Mouse (Mus musculus) G1E (cell line): ENCODE results near the gene Ppif. TPM values are rescaled to one million over a fixed set of nuclear protein-coding genes. Genes with fewer than 3 reads are reported as not detected.

Experiments used
- ATAC-seq: 2 replicates; pipeline ENCODE4 v1.8.0; 2016; ENCODE audit warnings: mild to moderate bottlenecking; ENCODE audit not compliant: insufficient number of reproducible peaks, poor library complexity, low FRiP score, severe bottlenecking; ENCODE audit errors: extremely low read depth
- DNase-seq: peaks from one replicate; pipeline ENCODE4 v3.0.0; 2012; ENCODE audit warnings: low spot score
- H3K27me3 ChIP-seq: 2 replicates; pipeline ENCODE4 v1.6.1; 2012; ENCODE audit warnings: mild to moderate bottlenecking, low read length, inconsistent platforms; ENCODE audit not compliant: insufficient read depth
- H3K36me3 ChIP-seq: replicated peaks from 2 replicates; pipeline ENCODE3; 2012; ENCODE audit warnings: mild to moderate bottlenecking, inconsistent platforms
- H3K4me1 ChIP-seq: 2 replicates; pipeline ENCODE4 v1.6.1; 2012; ENCODE audit warnings: low read depth, low read length, inconsistent platforms, mixed read lengths; ENCODE audit not compliant: insufficient read depth
- H3K4me3 ChIP-seq: 2 replicates; pipeline ENCODE4 v1.5.1; 2012; ENCODE audit warnings: low read depth, mild to moderate bottlenecking, inconsistent platforms, low read length, moderate library complexity, mixed read lengths
- H3K9me3 ChIP-seq: replicated peaks from 2 replicates; pipeline ENCODE4 v1.6.1; 2012; ENCODE audit warnings: inconsistent platforms
- CTCF ChIP-seq: IDR thresholded peaks from 2 replicates; pipeline ENCODE4 v1.5.1; 2012; ENCODE audit warnings: low read depth, low read length, inconsistent platforms, mixed read lengths
- GATA1 ChIP-seq: IDR thresholded peaks from 2 replicates; pipeline ENCODE4 v1.6.1; 2012; ENCODE audit warnings: borderline replicate concordance, low read length, inconsistent platforms, mixed read lengths
- GATA2 ChIP-seq: IDR thresholded peaks from 2 replicates; pipeline ENCODE4 v1.6.1; 2012; ENCODE audit warnings: low read depth, low read length, inconsistent platforms, borderline replicate concordance
- POLR2AphosphoS5 ChIP-seq: IDR thresholded peaks from 2 replicates; pipeline ENCODE4 v1.6.1; 2012; ENCODE audit warnings: low read depth, low read length, inconsistent platforms; ENCODE audit not compliant: insufficient replicate concordance
- TAL1 ChIP-seq: conservative IDR thresholded peaks from 2 replicates; pipeline ENCODE4 v1.6.1; 2012; ENCODE audit warnings: low read depth, low read length, inconsistent platforms, mixed read lengths
- polyA plus RNA-seq: library from polyadenylated mRNA; stranded (reverse); fragments of >175 nt; gene quantifications from 2 replicates; pipeline ENCODE4 v1.2.3, GENCODE M21; 2012
- total RNA-seq, 2 experiments: library from RNA; stranded (forward) in 1 of 2; stranded (reverse) in 1 of 2; fragments of 200-1000 nt in 1 of 2; fragments of >200 nt in 1 of 2; fragmentation: Nextera tagmentation in 1 of 2; gene quantifications; 2 replicates each; pipeline ENCODE4 v1.2.3; 2014 to 2017

Ppif gene
- total RNA-seq (2014; fragmentation: Nextera tagmentation) (55.6 and 74.2 TPM in 2 replicates), total RNA-seq (2017) (13.9 and 15.0 TPM in 2 replicates), polyA plus RNA-seq (41.0 and 52.7 TPM in 2 replicates)

DNA sequence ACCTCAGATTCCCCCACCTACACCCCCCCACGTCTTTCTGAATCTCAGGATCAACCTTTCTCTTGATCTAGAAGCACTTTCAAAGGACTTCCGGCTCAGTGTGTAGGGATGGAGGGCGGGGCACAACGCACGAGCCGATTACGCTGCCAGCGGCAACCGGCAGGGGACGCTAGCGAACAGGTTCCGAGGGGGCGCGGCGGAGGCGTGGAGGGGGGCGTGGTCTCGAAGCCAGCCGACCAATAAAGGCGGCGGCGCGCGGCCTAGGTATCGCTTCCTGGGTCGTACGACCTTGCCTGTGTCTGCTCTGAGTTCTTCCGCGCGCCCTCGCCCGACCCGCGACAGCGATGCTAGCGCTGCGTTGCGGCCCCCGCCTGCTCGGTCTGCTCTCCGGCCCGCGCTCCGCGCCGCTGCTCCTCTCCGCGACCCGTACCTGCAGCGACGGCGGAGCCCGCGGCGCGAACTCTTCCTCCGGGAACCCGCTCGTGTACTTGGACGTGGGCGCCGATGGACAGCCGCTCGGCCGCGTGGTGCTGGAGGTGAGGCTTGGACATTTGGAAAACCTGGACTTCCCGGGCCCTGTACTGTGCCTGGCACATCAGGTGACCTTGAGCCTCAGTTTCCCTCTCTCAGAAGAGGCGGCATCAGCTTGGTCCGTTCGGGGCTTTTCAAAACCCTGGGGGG lies at the start of gene Ppif:
Gene Ppif, plus strand, starts transcription at position 267 of the 681 bp plus-strand sequence.
- Histone ChIP-seq H3K4me3 (peak within 1 kb of the TSS; percentile 86), H3K4me1 (peaks cover 26% of the 10 kb centered on the region), H3K9me3 (no peaks in the 10 kb centered on the region), H3K27me3 (peaks cover 4% of the 10 kb centered on the region; the same call in 1 of the 2 replicates), H3K36me3 (peaks cover 40% of the 10 kb centered on the region)
- peak; percentile 91 for DNase-seq
- peak; percentile 80 for ATAC-seq
- TF ChIP-seq POLR2AphosphoS5: no peak
- TF ChIP-seq TAL1: no peak
- no peak for TF ChIP-seq GATA1
- TF ChIP-seq GATA2: no peak
- peak; percentile 95 for TF ChIP-seq CTCF

DNA sequence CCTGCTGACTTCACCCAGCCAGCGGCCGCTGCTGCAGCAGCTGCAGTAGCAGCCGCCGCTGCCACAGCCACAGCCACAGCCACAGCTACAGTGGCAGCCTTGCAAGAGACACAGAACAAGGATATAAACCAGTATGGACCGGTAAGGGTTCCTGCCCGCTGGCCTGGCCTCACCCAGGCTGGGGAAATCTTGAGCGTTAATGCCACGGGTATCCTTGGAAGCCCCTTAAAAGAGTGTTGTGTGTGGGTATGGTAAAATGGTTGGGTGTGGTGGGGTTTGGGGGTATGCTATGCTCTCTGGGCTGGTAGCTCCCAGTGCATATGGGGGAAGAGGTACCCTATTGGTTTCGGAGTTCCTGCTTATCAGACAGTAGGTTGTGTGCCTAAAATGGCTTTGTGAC lies 48.2 kb upstream of the Ppif start:
- no peaks in the 10 kb centered on the region for H3K36me3 ChIP-seq
- ATAC-seq (no peak), DNase-seq (no peak)
- no peaks in the 10 kb centered on the region for H3K27me3 ChIP-seq
- H3K9me3 ChIP-seq: peaks cover 80% of the 10 kb centered on the region
- TF ChIP-seq CTCF (no peak), GATA2 (no peak), TAL1 (no peak), GATA1 (no peak), POLR2AphosphoS5 (no peak)
- H3K4me1 ChIP-seq: no peaks in the 10 kb centered on the region
- no peak overlapping the region for H3K4me3 ChIP-seq

DNA sequence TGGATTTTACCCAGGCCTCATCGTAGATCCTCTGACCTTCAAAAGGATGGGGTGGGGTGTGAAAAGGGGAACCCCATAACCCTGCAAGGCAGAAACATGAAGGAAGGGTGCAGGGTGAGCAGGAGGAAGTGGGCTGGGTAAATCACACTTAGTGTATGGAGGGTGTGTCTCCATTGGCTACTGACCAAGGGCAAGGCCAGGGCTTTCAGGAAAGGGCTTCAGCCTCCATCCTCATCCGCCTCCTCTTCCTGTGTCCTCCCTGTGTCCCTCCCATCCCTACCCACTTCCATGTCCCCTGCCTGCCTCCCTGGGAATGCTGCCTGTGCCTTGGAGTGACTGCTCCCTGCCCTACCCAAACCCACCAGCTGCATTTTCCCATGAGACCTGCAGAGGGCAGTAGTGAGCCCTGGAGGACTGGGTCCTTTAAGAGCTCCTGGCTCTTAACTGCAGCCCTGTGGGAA lies 47.8 kb upstream of the Ppif start:
- Histone ChIP-seq H3K27me3 (no peaks in the 10 kb centered on the region), H3K36me3 (no peaks in the 10 kb centered on the region), H3K4me1 (no peaks in the 10 kb centered on the region), H3K9me3 (peaks cover 82% of the 10 kb centered on the region), H3K4me3 (no peak overlapping the region)
- DNase-seq (no peak), ATAC-seq (no peak)
- no peak for TF ChIP-seq POLR2AphosphoS5
- TF ChIP-seq GATA2: no peak
- no peak for TF ChIP-seq GATA1
- no peak for TF ChIP-seq TAL1
- TF ChIP-seq CTCF: no peak

DNA sequence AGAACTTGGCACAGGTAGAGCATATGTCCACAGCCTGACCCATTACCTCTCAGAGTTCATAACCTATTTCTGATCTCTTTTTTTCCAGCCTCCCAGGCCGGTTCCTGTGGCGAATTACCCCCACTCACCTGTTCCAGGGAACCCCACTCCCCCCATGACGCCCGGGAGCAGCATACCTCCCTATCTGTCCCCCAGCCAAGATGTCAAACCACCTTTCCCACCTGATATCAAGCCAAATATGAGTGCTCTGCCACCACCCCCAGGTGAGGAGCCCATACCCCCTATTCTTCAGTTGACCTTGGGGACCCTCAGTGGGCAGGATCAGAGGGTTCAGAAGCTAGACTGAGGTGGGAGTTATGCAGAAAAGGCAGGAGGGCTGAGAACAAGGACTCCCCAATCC lies 42.8 kb upstream of the Ppif start:
- TF ChIP-seq POLR2AphosphoS5: no peak
- TF ChIP-seq GATA1: no peak
- no peak for TF ChIP-seq GATA2
- no peak for TF ChIP-seq CTCF
- TF ChIP-seq TAL1: no peak
- Histone ChIP-seq H3K27me3 (peaks cover 4% of the 10 kb centered on the region; the same call in 1 of the 2 replicates), H3K4me1 (no peaks in the 10 kb centered on the region), H3K9me3 (peaks cover 83% of the 10 kb centered on the region), H3K36me3 (no peaks in the 10 kb centered on the region), H3K4me3 (no peak overlapping the region)
- DNase-seq (no peak), ATAC-seq (no peak)

DNA sequence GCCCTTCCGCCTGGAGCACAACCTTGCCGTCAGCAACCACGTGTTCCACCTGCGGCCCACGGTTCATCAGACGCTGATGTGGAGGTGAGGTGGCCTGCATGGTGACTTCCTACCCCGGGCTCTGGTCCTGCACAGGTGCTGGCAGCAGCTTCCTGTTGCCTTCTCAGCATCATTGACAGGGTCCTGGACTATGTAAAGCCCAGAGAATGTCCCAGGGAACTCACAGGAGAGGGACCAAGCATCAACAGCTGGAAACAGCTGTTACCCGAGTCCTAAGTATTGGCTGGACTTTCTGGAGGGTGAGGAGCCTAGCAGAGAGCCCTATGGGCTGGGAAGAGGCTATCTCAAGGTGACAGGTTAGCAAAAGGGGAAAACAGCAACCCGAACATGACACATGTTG lies 42.0 kb upstream of the Ppif start:
- Histone ChIP-seq H3K27me3 (peaks cover 4% of the 10 kb centered on the region; the same call in 1 of the 2 replicates), H3K36me3 (no peaks in the 10 kb centered on the region), H3K9me3 (peaks cover 84% of the 10 kb centered on the region), H3K4me1 (no peaks in the 10 kb centered on the region), H3K4me3 (no peak overlapping the region)
- DNase-seq: no peak
- ATAC-seq: no peak
- TF ChIP-seq CTCF: no peak
- no peak for TF ChIP-seq TAL1
- no peak for TF ChIP-seq GATA2
- TF ChIP-seq GATA1: no peak
- no peak for TF ChIP-seq POLR2AphosphoS5

DNA sequence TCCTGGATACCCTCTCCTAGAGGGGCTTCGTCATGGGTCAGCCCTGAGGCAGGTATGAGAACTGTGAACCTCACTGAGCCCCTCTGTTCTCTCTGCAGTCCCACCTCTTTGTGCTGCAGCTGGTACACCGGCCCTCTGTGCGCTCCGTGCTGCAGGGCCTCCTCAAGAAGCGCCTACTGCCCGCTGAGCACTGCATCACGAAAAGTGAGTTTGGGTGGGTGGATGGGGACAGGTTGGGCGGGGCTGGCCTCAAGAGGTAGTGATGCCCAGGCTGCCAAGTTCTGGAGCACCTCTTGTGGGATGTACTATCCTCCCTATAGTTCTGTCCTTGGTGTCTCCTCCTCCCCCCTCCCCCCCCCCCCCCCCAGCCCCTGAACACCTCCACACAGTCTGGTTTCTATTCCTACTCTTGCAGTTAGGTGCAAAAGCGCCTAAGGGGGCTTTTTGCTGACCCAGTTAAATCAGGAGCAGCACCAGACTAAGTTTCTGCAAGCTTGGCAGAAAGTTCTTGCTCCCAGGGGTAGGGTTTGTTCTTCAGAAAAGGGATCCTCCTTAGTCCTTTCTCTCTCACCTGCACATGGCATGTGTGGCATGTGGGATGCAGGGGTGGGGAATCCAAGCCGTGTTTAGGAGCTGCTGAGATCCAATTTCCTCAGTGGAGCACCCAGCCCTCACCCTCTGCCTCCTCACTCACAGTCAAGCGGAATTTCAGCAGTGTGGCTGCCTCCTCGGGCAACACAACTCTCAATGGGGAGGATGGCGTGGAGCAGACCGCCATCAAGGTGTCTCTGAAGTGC lies 39.4 kb upstream of the Ppif start:
- TF ChIP-seq POLR2AphosphoS5 (no peak), CTCF (no peak), TAL1 (no peak), GATA1 (no peak), GATA2 (no peak)
- H3K4me3 ChIP-seq: no peak overlapping the region
- DNase-seq (no peak), ATAC-seq (no peak)
- H3K4me1 ChIP-seq: no peaks in the 10 kb centered on the region
- no peaks in the 10 kb centered on the region for H3K36me3 ChIP-seq
- peaks cover 79% of the 10 kb centered on the region for H3K9me3 ChIP-seq
- peaks cover 4% of the 10 kb centered on the region; the same call in 1 of the 2 replicates for H3K27me3 ChIP-seq
